Mouse (Mus musculus) liver, adult 2 months (tissue): ENCODE measurements around the gene Htr2a.

Experiments
- CTCF ChIP-seq: fragments of 200-500 bp; IDR thresholded peaks from 2 replicates; pipeline ENCODE4 v1.5.1; 2011; ENCODE audit warnings: low read depth, low read length, control low read depth
- POLR2A ChIP-seq: fragments of 200-500 bp; IDR thresholded peaks from 2 replicates; pipeline ENCODE4 v1.6.1; 2011; ENCODE audit warnings: low read length, control low read depth; ENCODE audit not compliant: insufficient read depth; ENCODE audit errors: extremely low read depth

- TF ChIP-seq CTCF (no peak), POLR2A (no peak)
These were observed 94.8 kb downstream of the Htr2a start for GRCm38 (mm10) chr14:74735471-74735870.
